Mouse (Mus musculus): ENCODE results near the gene Grin2b. TPM values are rescaled to one million over a fixed set of nuclear protein-coding genes. Genes with fewer than 3 reads are reported as not detected.

The Grin2b gene
- polyA plus RNA-seq, 2 experiments, result 0.39 to 3.7 TPM

GRCm38 (mm10) chr6:135876163-135876726, 297.1 kb downstream of the Grin2b start:
- no peaks in the 10 kb centered on the region for H3K9me3 ChIP-seq (ENCODE audit: control insufficient read depth, low read length)
- no peaks in the 10 kb centered on the region for H3K27me3 ChIP-seq (ENCODE audit: control insufficient read depth, insufficient read depth, low read length)
- DNase-seq (ENCODE audit: low spot score) (no peak), ATAC-seq (ENCODE audit: low FRiP score, low read depth) (no peak)
- no peaks in the 10 kb centered on the region for H3K4me1 ChIP-seq (ENCODE audit: control insufficient read depth, insufficient read depth, low read length)
- H3K27ac ChIP-seq (replicated peaks; ENCODE audit: low read depth, low read length), result no peak overlapping the region
- WGBS, result 62% methylated on average over 8 of the region's 8 CpGs
- no peak overlapping the region for H3K4me2 ChIP-seq (replicated peaks; ENCODE audit: low read depth, low read length, severe bottlenecking)
- H3K36me3 ChIP-seq (ENCODE audit: control insufficient read depth, insufficient read depth, low read length), result no peaks in the 10 kb centered on the region
- no peak for TF ChIP-seq POLR2A (IDR thresholded peaks at IDR 0.05; ENCODE audit: borderline replicate concordance, extremely low read depth, insufficient read depth, insufficient read length)
- no peak overlapping the region for H3K9ac ChIP-seq (ENCODE audit: low read depth, low read length, severe bottlenecking)
- H3K4me3 ChIP-seq (replicated peaks; ENCODE audit: low read length), result no peak overlapping the region

GRCm38 (mm10) chr6:135874626-135875025, 298.7 kb downstream of the Grin2b start:
- no peak for TF ChIP-seq POLR2A (IDR thresholded peaks at IDR 0.05; ENCODE audit: borderline replicate concordance, extremely low read depth, insufficient read depth, insufficient read length)
- Histone ChIP-seq H3K36me3 (ENCODE audit: control insufficient read depth, insufficient read depth, low read length) (no peaks in the 10 kb centered on the region), H3K27ac (replicated peaks; ENCODE audit: low read depth, low read length) (no peak overlapping the region), H3K9me3 (ENCODE audit: control insufficient read depth, low read length) (no peaks in the 10 kb centered on the region), H3K4me2 (replicated peaks; ENCODE audit: low read depth, low read length, severe bottlenecking) (no peak overlapping the region), H3K9ac (ENCODE audit: low read depth, low read length, severe bottlenecking) (no peak overlapping the region), H3K4me3 (replicated peaks; ENCODE audit: low read length) (no peak overlapping the region), H3K27me3 (ENCODE audit: control insufficient read depth, insufficient read depth, low read length) (no peaks in the 10 kb centered on the region), H3K4me1 (ENCODE audit: control insufficient read depth, insufficient read depth, low read length) (no peaks in the 10 kb centered on the region)
- ATAC-seq (ENCODE audit: low FRiP score, low read depth), result no peak
- no peak for DNase-seq (ENCODE audit: low spot score)

GRCm38 (mm10) chr6:135865832-135866231, 307.5 kb downstream of the Grin2b start:
- Histone ChIP-seq H3K4me1 (ENCODE audit: control insufficient read depth, insufficient read depth, low read length) (no peaks in the 10 kb centered on the region), H3K27me3 (ENCODE audit: control insufficient read depth, insufficient read depth, low read length) (no peaks in the 10 kb centered on the region), H3K27ac (replicated peaks; ENCODE audit: low read depth, low read length) (no peak overlapping the region), H3K36me3 (ENCODE audit: control insufficient read depth, insufficient read depth, low read length) (no peaks in the 10 kb centered on the region), H3K4me3 (replicated peaks; ENCODE audit: low read length) (no peak overlapping the region), H3K9ac (ENCODE audit: low read depth, low read length, severe bottlenecking) (no peak overlapping the region), H3K9me3 (ENCODE audit: control insufficient read depth, low read length) (no peaks in the 10 kb centered on the region), H3K4me2 (replicated peaks; ENCODE audit: low read depth, low read length, severe bottlenecking) (no peak overlapping the region)
- DNase-seq (ENCODE audit: low spot score), result no peak
- no peak for TF ChIP-seq POLR2A (IDR thresholded peaks at IDR 0.05; ENCODE audit: borderline replicate concordance, extremely low read depth, insufficient read depth, insufficient read length)
- no peak for ATAC-seq (ENCODE audit: low FRiP score, low read depth)
- WGBS, result 79% methylated on average over 7 of the region's 7 CpGs

GRCm38 (mm10) chr6:135863965-135864364, 309.3 kb downstream of the Grin2b start:
- DNase-seq (ENCODE audit: low spot score), result no peak
- no peak overlapping the region for H3K4me2 ChIP-seq (replicated peaks; ENCODE audit: low read depth, low read length, severe bottlenecking)
- WGBS, result 69% methylated on average over 5 of the region's 5 CpGs
- no peaks in the 10 kb centered on the region for H3K4me1 ChIP-seq (ENCODE audit: control insufficient read depth, insufficient read depth, low read length)
- no peak for TF ChIP-seq POLR2A (IDR thresholded peaks at IDR 0.05; ENCODE audit: borderline replicate concordance, extremely low read depth, insufficient read depth, insufficient read length)
- H3K36me3 ChIP-seq (ENCODE audit: control insufficient read depth, insufficient read depth, low read length), result no peaks in the 10 kb centered on the region
- no peak overlapping the region for H3K4me3 ChIP-seq (replicated peaks; ENCODE audit: low read length)
- H3K9me3 ChIP-seq (ENCODE audit: control insufficient read depth, low read length), result no peaks in the 10 kb centered on the region
- no peak overlapping the region for H3K27ac ChIP-seq (replicated peaks; ENCODE audit: low read depth, low read length)
- ATAC-seq (ENCODE audit: low FRiP score, low read depth), result no peak
- H3K9ac ChIP-seq (ENCODE audit: low read depth, low read length, severe bottlenecking), result no peak overlapping the region
- no peaks in the 10 kb centered on the region for H3K27me3 ChIP-seq (ENCODE audit: control insufficient read depth, insufficient read depth, low read length)

GRCm38 (mm10) chr6:135859502-135859901, 313.8 kb downstream of the Grin2b start:
- no peaks in the 10 kb centered on the region for H3K9me3 ChIP-seq (ENCODE audit: control insufficient read depth, low read length)
- H3K27me3 ChIP-seq (ENCODE audit: control insufficient read depth, insufficient read depth, low read length), result no peaks in the 10 kb centered on the region
- DNase-seq (ENCODE audit: low spot score) (no peak), ATAC-seq (ENCODE audit: low FRiP score, low read depth) (no peak)
- no peak for TF ChIP-seq POLR2A (IDR thresholded peaks at IDR 0.05; ENCODE audit: borderline replicate concordance, extremely low read depth, insufficient read depth, insufficient read length)
- no peak overlapping the region for H3K9ac ChIP-seq (ENCODE audit: low read depth, low read length, severe bottlenecking)
- no peak overlapping the region for H3K4me2 ChIP-seq (replicated peaks; ENCODE audit: low read depth, low read length, severe bottlenecking)
- H3K4me1 ChIP-seq (ENCODE audit: control insufficient read depth, insufficient read depth, low read length), result peaks cover 2% of the 10 kb centered on the region; the same call in 1 of the 2 replicates
- no peaks in the 10 kb centered on the region for H3K36me3 ChIP-seq (ENCODE audit: control insufficient read depth, insufficient read depth, low read length)
- H3K27ac ChIP-seq (replicated peaks; ENCODE audit: low read depth, low read length), result no peak overlapping the region
- no peak overlapping the region for H3K4me3 ChIP-seq (replicated peaks; ENCODE audit: low read length)
- WGBS, result 62% methylated on average over 8 of the region's 8 CpGs
